Mouse (Mus musculus): ENCODE measurements around the gene Tbc1d14. TPM values are rescaled to one million over a fixed set of nuclear protein-coding genes. Genes with fewer than 3 reads are reported as not detected.

Gene Tbc1d14
- polyA plus RNA-seq, 1 experiment from 2014 or later = 9.3 TPM

- no peak overlapping the region for H3K9ac ChIP-seq (ENCODE audit: low read depth, low read length)
- no peak overlapping the region for H3K4me3 ChIP-seq (ENCODE audit: low read depth, low read length)
Observed at GRCm38 (mm10) chr5:36463391-36463790, 129.7 kb downstream of the Tbc1d14 start.

GRCm38 (mm10) chr5:36462810-36463209 lies 130.3 kb downstream of the Tbc1d14 start:
- ATAC-seq (ENCODE audit: low read depth) = no peak
- H3K4me2 ChIP-seq (ENCODE audit: low read depth, low read length) = no peak overlapping the region
- no peaks in the 10 kb centered on the region for H3K36me3 ChIP-seq (ENCODE audit: control insufficient read depth, insufficient read depth)
- no peak overlapping the region for H3K9ac ChIP-seq (ENCODE audit: low read depth, low read length)
- peaks cover 21% of the 10 kb centered on the region for H3K4me1 ChIP-seq (ENCODE audit: control insufficient read depth, low read depth, low read length)
- 10% methylated on average over 7 of the region's 7 CpGs for WGBS (ENCODE audit: insufficient replicate concordance)
- H3K27me3 ChIP-seq (ENCODE audit: control insufficient read depth, insufficient read depth, low read depth, low read length) = no peaks in the 10 kb centered on the region
- H3K9me3 ChIP-seq (replicated peaks; ENCODE audit: control insufficient read depth, low read length) = no peaks in the 10 kb centered on the region
- no peak overlapping the region for H3K27ac ChIP-seq (ENCODE audit: low read length)
- no peak overlapping the region for H3K4me3 ChIP-seq (ENCODE audit: low read depth, low read length)

More at GRCm38 (mm10) chr5:36463391-36463790, 129.7 kb downstream of the Tbc1d14 start:
- WGBS (ENCODE audit: insufficient replicate concordance) = 64% methylated on average over 5 of the region's 5 CpGs
- Histone ChIP-seq H3K27ac (ENCODE audit: low read length) (no peak overlapping the region), H3K9me3 (replicated peaks; ENCODE audit: control insufficient read depth, low read length) (no peaks in the 10 kb centered on the region), H3K4me1 (ENCODE audit: control insufficient read depth, low read depth, low read length) (peaks cover 23% of the 10 kb centered on the region), H3K36me3 (ENCODE audit: control insufficient read depth, insufficient read depth) (no peaks in the 10 kb centered on the region), H3K4me2 (ENCODE audit: low read depth, low read length) (no peak overlapping the region), H3K27me3 (ENCODE audit: control insufficient read depth, insufficient read depth, low read depth, low read length) (no peaks in the 10 kb centered on the region)
- no peak for ATAC-seq (ENCODE audit: low read depth)

GRCm38 (mm10) chr5:36461231-36461630 lies 131.8 kb downstream of the Tbc1d14 start:
- no peak overlapping the region for H3K9ac ChIP-seq (ENCODE audit: low read depth, low read length)
- H3K36me3 ChIP-seq (ENCODE audit: control insufficient read depth, insufficient read depth) = no peaks in the 10 kb centered on the region
- H3K27ac ChIP-seq (ENCODE audit: low read length) = no peak overlapping the region
- 41% methylated on average over 2 of the region's 2 CpGs for WGBS (ENCODE audit: insufficient replicate concordance)
- no peaks in the 10 kb centered on the region for H3K9me3 ChIP-seq (replicated peaks; ENCODE audit: control insufficient read depth, low read length)
- H3K27me3 ChIP-seq (ENCODE audit: control insufficient read depth, insufficient read depth, low read depth, low read length) = no peaks in the 10 kb centered on the region
- ATAC-seq (ENCODE audit: low read depth) = no peak
- no peak overlapping the region for H3K4me2 ChIP-seq (ENCODE audit: low read depth, low read length)
- H3K4me1 ChIP-seq (ENCODE audit: control insufficient read depth, low read depth, low read length) = peaks cover 17% of the 10 kb centered on the region
- H3K4me3 ChIP-seq (ENCODE audit: low read depth, low read length) = no peak overlapping the region

GRCm38 (mm10) chr5:36460712-36461111 lies 132.4 kb downstream of the Tbc1d14 start:
- peaks cover 12% of the 10 kb centered on the region for H3K4me1 ChIP-seq (ENCODE audit: control insufficient read depth, low read depth, low read length)
- H3K4me3 ChIP-seq (ENCODE audit: low read depth, low read length) = no peak overlapping the region
- no peak overlapping the region for H3K27ac ChIP-seq (ENCODE audit: low read length)
- ATAC-seq (ENCODE audit: low read depth) = no peak
- no peak overlapping the region for H3K9ac ChIP-seq (ENCODE audit: low read depth, low read length)
- H3K9me3 ChIP-seq (replicated peaks; ENCODE audit: control insufficient read depth, low read length) = no peaks in the 10 kb centered on the region
- 67% methylated on average over 2 of the region's 2 CpGs for WGBS (ENCODE audit: insufficient replicate concordance)
- H3K36me3 ChIP-seq (ENCODE audit: control insufficient read depth, insufficient read depth) = no peaks in the 10 kb centered on the region
- no peaks in the 10 kb centered on the region for H3K27me3 ChIP-seq (ENCODE audit: control insufficient read depth, insufficient read depth, low read depth, low read length)
- H3K4me2 ChIP-seq (ENCODE audit: low read depth, low read length) = no peak overlapping the region

GRCm38 (mm10) chr5:36458926-36459325 lies 134.2 kb downstream of the Tbc1d14 start:
- Histone ChIP-seq H3K4me1 (ENCODE audit: control insufficient read depth, low read depth, low read length) (peaks cover 4% of the 10 kb centered on the region), H3K4me3 (ENCODE audit: low read depth, low read length) (no peak overlapping the region), H3K9me3 (replicated peaks; ENCODE audit: control insufficient read depth, low read length) (no peaks in the 10 kb centered on the region), H3K36me3 (ENCODE audit: control insufficient read depth, insufficient read depth) (no peaks in the 10 kb centered on the region), H3K9ac (ENCODE audit: low read depth, low read length) (no peak overlapping the region), H3K4me2 (ENCODE audit: low read depth, low read length) (no peak overlapping the region), H3K27me3 (ENCODE audit: control insufficient read depth, insufficient read depth, low read depth, low read length) (no peaks in the 10 kb centered on the region), H3K27ac (ENCODE audit: low read length) (no peak overlapping the region)
- no peak for ATAC-seq (ENCODE audit: low read depth)
- WGBS (ENCODE audit: insufficient replicate concordance) = 6% methylated on average over 4 of the region's 4 CpGs

GRCm38 (mm10) chr5:36457706-36458105 lies 135.4 kb downstream of the Tbc1d14 start:
- 56% methylated on average over 4 of the region's 4 CpGs for WGBS (ENCODE audit: insufficient replicate concordance)
- ATAC-seq (ENCODE audit: low read depth) = no peak
- Histone ChIP-seq H3K36me3 (ENCODE audit: control insufficient read depth, insufficient read depth) (no peaks in the 10 kb centered on the region), H3K4me2 (ENCODE audit: low read depth, low read length) (no peak overlapping the region), H3K4me1 (ENCODE audit: control insufficient read depth, low read depth, low read length) (no peaks in the 10 kb centered on the region), H3K9me3 (replicated peaks; ENCODE audit: control insufficient read depth, low read length) (no peaks in the 10 kb centered on the region), H3K27ac (ENCODE audit: low read length) (no peak overlapping the region), H3K27me3 (ENCODE audit: control insufficient read depth, insufficient read depth, low read depth, low read length) (no peaks in the 10 kb centered on the region), H3K4me3 (ENCODE audit: low read depth, low read length) (no peak overlapping the region), H3K9ac (ENCODE audit: low read depth, low read length) (no peak overlapping the region)

GRCm38 (mm10) chr5:36452821-36453220 lies 140.3 kb downstream of the Tbc1d14 start:
- Histone ChIP-seq H3K4me3 (ENCODE audit: low read depth, low read length) (no peak overlapping the region), H3K4me2 (ENCODE audit: low read depth, low read length) (no peak overlapping the region), H3K9me3 (replicated peaks; ENCODE audit: control insufficient read depth, low read length) (no peaks in the 10 kb centered on the region), H3K4me1 (ENCODE audit: control insufficient read depth, low read depth, low read length) (no peaks in the 10 kb centered on the region; the same call in 1 of the 2 replicates), H3K27ac (ENCODE audit: low read length) (no peak overlapping the region), H3K36me3 (ENCODE audit: control insufficient read depth, insufficient read depth) (no peaks in the 10 kb centered on the region), H3K9ac (ENCODE audit: low read depth, low read length) (no peak overlapping the region), H3K27me3 (ENCODE audit: control insufficient read depth, insufficient read depth, low read depth, low read length) (no peaks in the 10 kb centered on the region)
- no peak for ATAC-seq (ENCODE audit: low read depth)
- WGBS (ENCODE audit: insufficient replicate concordance) = 48% methylated on average over 6 of the region's 6 CpGs

- Histone ChIP-seq H3K9me3 (replicated peaks; ENCODE audit: control insufficient read depth, low read length) (no peaks in the 10 kb centered on the region), H3K4me3 (ENCODE audit: low read depth, low read length) (no peak overlapping the region), H3K27me3 (ENCODE audit: control insufficient read depth, insufficient read depth, low read depth, low read length) (no peaks in the 10 kb centered on the region), H3K4me2 (ENCODE audit: low read depth, low read length) (no peak overlapping the region), H3K9ac (ENCODE audit: low read depth, low read length) (no peak overlapping the region), H3K27ac (ENCODE audit: low read length) (no peak overlapping the region), H3K4me1 (ENCODE audit: control insufficient read depth, low read depth, low read length) (no peaks in the 10 kb centered on the region; the same call in 1 of the 2 replicates), H3K36me3 (ENCODE audit: control insufficient read depth, insufficient read depth) (no peaks in the 10 kb centered on the region)
- ATAC-seq (ENCODE audit: low read depth) = no peak
- 55% methylated on average over 10 of the region's 10 CpGs for WGBS (ENCODE audit: insufficient replicate concordance)
Observed at GRCm38 (mm10) chr5:36451872-36452389, 141.1 kb downstream of the Tbc1d14 start.

- H3K4me2 ChIP-seq (ENCODE audit: low read depth, low read length) = no peak overlapping the region
- H3K4me1 ChIP-seq (ENCODE audit: control insufficient read depth, low read depth, low read length) = no peaks in the 10 kb centered on the region; the same call in 1 of the 2 replicates
- H3K4me3 ChIP-seq (ENCODE audit: low read depth, low read length) = no peak overlapping the region
- H3K36me3 ChIP-seq (ENCODE audit: control insufficient read depth, insufficient read depth) = no peaks in the 10 kb centered on the region
- H3K9me3 ChIP-seq (replicated peaks; ENCODE audit: control insufficient read depth, low read length) = no peaks in the 10 kb centered on the region
- 17% methylated on average over 8 of the region's 10 CpGs for WGBS (ENCODE audit: insufficient replicate concordance)
- ATAC-seq (ENCODE audit: low read depth) = no peak
- H3K9ac ChIP-seq (ENCODE audit: low read depth, low read length) = no peak overlapping the region
- no peak overlapping the region for H3K27ac ChIP-seq (ENCODE audit: low read length)
- H3K27me3 ChIP-seq (ENCODE audit: control insufficient read depth, insufficient read depth, low read depth, low read length) = no peaks in the 10 kb centered on the region
Observed at GRCm38 (mm10) chr5:36451119-36451518, 142.0 kb downstream of the Tbc1d14 start.

Measured in liver, embryonic 16.5 days (tissue).